Mouse (Mus musculus) intestine, postnatal 0 days (tissue): ENCODE results near the gene Fancd2. TPM values are rescaled to one million over a fixed set of nuclear protein-coding genes. Genes with fewer than 3 reads are reported as not detected.

Source experiments
- ATAC-seq: fragments of 200-750 bp; cut with Nextera tagmentation; 2 replicates; pipeline ENCODE4 v1.8.0; 2017; ENCODE audit warnings: mild to moderate bottlenecking, moderate TSS enrichment, moderate library complexity
- H3K27ac ChIP-seq: fragments of 300-500 bp; sonication (generic); 2 replicates; pipeline ENCODE4 v1.5.1; 2014; ENCODE audit warnings: mild to moderate bottlenecking, low read depth, low read length, moderate library complexity
- H3K27me3 ChIP-seq: fragments of 300-500 bp; sonication (generic); replicated peaks from 2 replicates; pipeline ENCODE4 v1.6.1; 2014; ENCODE audit warnings: low read length, mixed read lengths; ENCODE audit not compliant: control insufficient read depth, insufficient read depth
- H3K36me3 ChIP-seq: fragments of 300-500 bp; sonication (generic); 2 replicates; pipeline ENCODE4 v1.6.1; 2014; ENCODE audit warnings: mild to moderate bottlenecking, moderate library complexity; ENCODE audit not compliant: control insufficient read depth, insufficient read depth
- H3K4me1 ChIP-seq: fragments of 300-500 bp; sonication (generic); replicated peaks from 2 replicates; pipeline ENCODE4 v1.6.1; 2014; ENCODE audit warnings: antibody characterized with exemption, low read length, mixed read lengths; ENCODE audit not compliant: control insufficient read depth, insufficient read depth
- H3K4me2 ChIP-seq: fragments of 300-500 bp; sonication (generic); replicated peaks from 2 replicates; pipeline ENCODE4 v1.6.1; 2014; ENCODE audit warnings: low read depth, mild to moderate bottlenecking, moderate library complexity
- H3K4me3 ChIP-seq: fragments of 300-500 bp; sonication (generic); 2 replicates; pipeline ENCODE4 v1.5.1; 2014; ENCODE audit warnings: low read depth, low read length
- H3K9ac ChIP-seq: fragments of 300-500 bp; sonication (generic); 2 replicates; pipeline ENCODE4 v1.6.1; 2014; ENCODE audit warnings: mild to moderate bottlenecking, low read depth, low read length
- H3K9me3 ChIP-seq: fragments of 300-500 bp; sonication (generic); 2 replicates; pipeline ENCODE4 v1.6.1; 2016; ENCODE audit warnings: mixed run types; ENCODE audit not compliant: control insufficient read depth
- CTCF ChIP-seq: sonication (generic); IDR thresholded peaks from 2 replicates; pipeline ENCODE4 v1.5.1; 2016; ENCODE audit warnings: low read depth, mild to moderate bottlenecking, control low read depth, antibody characterized with exemption, moderate library complexity
- WGBS: fragments of 180-500 bp; shearing (Covaris S2); extraction: QIAGEN DNeasy Blood & Tissue Kit; methylation state at CpG from one replicate; pipeline ENCODE4 v1.1.7; 2014; 5-methylcytosine and 5-hydroxymethylcytosine counted together
- microRNA-seq: library from miRNA; unstranded; fragments of <30 nt; microRNA quantifications from one replicate; pipeline ENCODE4, GENCODE M21; 2016
- polyA plus RNA-seq: library from polyadenylated mRNA; unstranded; fragments of >200 nt; fragmentation: Nextera tagmentation; extraction: Ambion mirVana; gene quantifications from 2 replicates; pipeline ENCODE4 v1.2.1, GENCODE M21; 2015

Gene Fancd2
- polyA plus RNA-seq, 1 experiment from 2014 or later = 1.7 TPM

DNA sequence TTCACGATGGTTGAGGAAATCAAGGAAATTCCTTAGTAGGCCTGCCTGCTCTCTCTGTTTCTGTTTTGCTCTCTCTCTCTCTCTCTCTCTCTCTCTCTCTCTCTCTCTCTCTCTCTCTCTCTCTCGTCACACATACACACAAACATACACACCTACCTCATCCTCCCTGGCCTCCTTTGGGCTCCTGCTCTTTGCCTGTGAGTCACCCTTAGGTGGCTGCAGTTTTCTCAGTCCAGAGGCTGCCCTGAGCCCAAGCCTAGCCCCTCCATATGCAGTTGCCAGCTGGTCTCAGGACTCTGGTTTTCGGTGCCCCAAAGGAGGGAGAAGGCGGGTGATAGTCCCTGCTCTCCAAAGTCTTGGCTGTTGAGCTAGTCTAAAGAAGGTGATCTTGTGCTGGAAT, 111.5 kb downstream of the Fancd2 start:
- TF ChIP-seq CTCF = no peak
- ATAC-seq = no peak
- 67% methylated on average over 4 of the region's 4 CpGs for WGBS
- no peak overlapping the region for H3K4me2 ChIP-seq
- H3K4me3 ChIP-seq = no peak overlapping the region
- peaks cover 11% of the 10 kb centered on the region for H3K36me3 ChIP-seq
- no peaks in the 10 kb centered on the region for H3K9me3 ChIP-seq
- no peak overlapping the region for H3K27ac ChIP-seq
- no peak overlapping the region for H3K9ac ChIP-seq
- no peaks in the 10 kb centered on the region for H3K4me1 ChIP-seq
- H3K27me3 ChIP-seq = no peaks in the 10 kb centered on the region

DNA sequence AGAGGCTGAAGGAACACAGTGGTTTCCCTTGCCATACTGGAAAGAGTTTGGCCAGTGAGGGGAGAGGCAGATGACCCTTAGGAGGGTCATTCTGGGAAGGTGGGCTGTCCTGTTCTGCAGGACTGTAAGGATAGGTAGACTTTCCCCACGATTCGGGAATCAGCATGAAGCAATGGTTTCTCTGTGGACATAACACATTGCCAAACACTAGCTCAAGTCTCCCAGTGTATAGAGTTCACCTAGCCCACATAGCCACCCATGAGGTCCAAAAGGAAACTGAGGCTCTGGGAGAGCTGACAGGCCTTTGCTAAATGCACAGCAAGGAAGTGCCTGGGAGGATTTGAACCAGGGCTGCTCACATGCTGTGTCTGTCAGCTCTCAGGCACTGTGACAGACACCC, 112.5 kb downstream of the Fancd2 start:
- Histone ChIP-seq H3K27ac (peak overlapping the region; percentile 50; the same call in 1 of the 2 replicates), H3K4me3 (no peak overlapping the region), H3K9ac (no peak overlapping the region), H3K27me3 (no peaks in the 10 kb centered on the region), H3K36me3 (peaks cover 21% of the 10 kb centered on the region), H3K9me3 (no peaks in the 10 kb centered on the region), H3K4me2 (no peak overlapping the region), H3K4me1 (no peaks in the 10 kb centered on the region)
- no peak for ATAC-seq
- 87% methylated on average over 2 of the region's 2 CpGs for WGBS
- no peak for TF ChIP-seq CTCF

DNA sequence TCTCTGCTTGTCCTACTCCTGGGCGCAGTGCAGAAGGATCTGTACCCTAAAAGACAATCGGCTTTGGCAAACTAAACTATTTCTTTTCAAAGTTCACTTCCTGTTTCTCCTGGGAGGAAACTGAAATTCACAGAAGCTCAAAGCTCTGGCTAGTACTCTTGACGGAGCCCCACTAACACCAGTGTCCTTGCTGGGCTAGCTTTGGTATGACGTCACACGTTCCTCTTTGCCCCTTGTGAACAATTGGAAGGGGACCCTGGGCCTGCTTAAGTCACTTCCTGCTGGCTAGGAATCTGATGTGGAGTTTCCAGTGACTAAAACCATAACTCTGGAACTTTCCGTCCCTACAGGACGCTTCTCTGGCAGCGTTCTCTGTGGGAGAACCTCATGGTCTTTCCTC, 113.3 kb downstream of the Fancd2 start:
- H3K27ac ChIP-seq = peak overlapping the region; percentile 50; the same call in 1 of the 2 replicates

More for the DNA sequence above, 113.3 kb downstream of the Fancd2 start:
- Histone ChIP-seq H3K36me3 (peaks cover 27% of the 10 kb centered on the region), H3K4me2 (no peak overlapping the region; the same call in 1 of the 2 replicates), H3K4me3 (no peak overlapping the region), H3K9ac (no peak overlapping the region), H3K27me3 (no peaks in the 10 kb centered on the region), H3K9me3 (no peaks in the 10 kb centered on the region), H3K4me1 (no peaks in the 10 kb centered on the region)
- no peak for ATAC-seq
- WGBS = 54% methylated on average over 8 of the region's 8 CpGs
- TF ChIP-seq CTCF = no peak

Small RNAs within 50 kb of the gene (microRNA-seq; reads per million reads assigned to microRNA genes)
- gene Gm23365 = not detected

Other genes starting within 250 kb of the Fancd2 start
- not detected in 2 replicates for gene Cpne9, start 249.4 kb upstream of the Fancd2 start, polyA plus RNA-seq
- 7.3 and 8.3 TPM in 2 replicates for gene Brpf1, start 224.5 kb upstream of the Fancd2 start, polyA plus RNA-seq
- gene Ogg1, start 204.7 kb upstream of the Fancd2 start, polyA plus RNA-seq = 8.0 and 9.7 TPM in 2 replicates
- gene Camk1, start 187.7 kb upstream of the Fancd2 start, polyA plus RNA-seq = 35.9 and 37.0 TPM in 2 replicates
- 19.7 and 23.5 TPM in 2 replicates for gene Tada3, start 153.8 kb upstream of the Fancd2 start, polyA plus RNA-seq
- 409 and 418 TPM in 2 replicates for gene Arpc4, start 153.6 kb upstream of the Fancd2 start, polyA plus RNA-seq
- gene Ttll3, start 142.4 kb upstream of the Fancd2 start, polyA plus RNA-seq = 1.4 and 1.6 TPM in 2 replicates
- 21.5 and 23.9 TPM in 2 replicates for gene Rpusd3, start 112.3 kb upstream of the Fancd2 start, polyA plus RNA-seq
- gene Cidec, start 95.9 kb upstream of the Fancd2 start, polyA plus RNA-seq = 231 and 259 TPM in 2 replicates
- 44.9 and 48.8 TPM in 2 replicates for gene Jagn1, start 89.1 kb upstream of the Fancd2 start, polyA plus RNA-seq
- gene Il17re, start 73.2 kb upstream of the Fancd2 start, polyA plus RNA-seq = 2.2 and 2.3 TPM in 2 replicates
- 16.5 and 17.4 TPM in 2 replicates for gene Il17rc, start 60.3 kb upstream of the Fancd2 start, polyA plus RNA-seq
- gene Creld1, start 48.4 kb upstream of the Fancd2 start, polyA plus RNA-seq = 8.5 and 9.7 TPM in 2 replicates
- gene Prrt3, start 29.8 kb upstream of the Fancd2 start, polyA plus RNA-seq = 0.47 and 0.52 TPM in 2 replicates
- gene Emc3, start within 50 bp of the Fancd2 start, polyA plus RNA-seq = 77.2 and 77.9 TPM in 2 replicates
- 0.33 TPM in 1 of 2 replicates, not detected in the other for gene Fancd2os, start 69.0 kb downstream of the Fancd2 start, polyA plus RNA-seq
- gene Brk1, start 73.1 kb downstream of the Fancd2 start, polyA plus RNA-seq = 185 and 187 TPM in 2 replicates
- 18.4 and 20.6 TPM in 2 replicates for gene Vhl, start 92.3 kb downstream of the Fancd2 start, polyA plus RNA-seq
- 21.2 and 26.1 TPM in 2 replicates for gene Irak2, start 106.8 kb downstream of the Fancd2 start, polyA plus RNA-seq
- 1.1 and 1.5 TPM in 2 replicates for gene Tatdn2, start 165.4 kb downstream of the Fancd2 start, polyA plus RNA-seq
- gene Ghrl, start 188.2 kb downstream of the Fancd2 start, polyA plus RNA-seq = 139 and 148 TPM in 2 replicates
- 362 and 381 TPM in 2 replicates for gene Sec13, start 209.1 kb downstream of the Fancd2 start, polyA plus RNA-seq